Mouse (Mus musculus) neural tube, embryonic 15.5 days (tissue): ENCODE results near the gene Atg9b. TPM values are rescaled to one million over a fixed set of nuclear protein-coding genes. Genes with fewer than 3 reads are reported as not detected.
"Not testable (repeated sequence)": the region's sequence is repeated elsewhere in the genome, so short reads cannot be mapped to it uniquely, and the experiment has no call there.

Experiments
- ATAC-seq: fragments of 200-750 bp; cut with Nextera tagmentation; 2 replicates; pipeline ENCODE4 v1.8.0; 2017; ENCODE audit warnings: mild to moderate bottlenecking, moderate TSS enrichment, moderate library complexity; ENCODE audit not compliant: low FRiP score
- H3K27ac ChIP-seq: fragments of 300-500 bp; sonication (generic); replicated peaks from 2 replicates; pipeline ENCODE4 v1.5.1; 2015; ENCODE audit warnings: mild to moderate bottlenecking, inconsistent platforms
- H3K27me3 ChIP-seq: fragments of 300-500 bp; sonication (generic); replicated peaks from 2 replicates; pipeline ENCODE4 v1.6.1; 2015; ENCODE audit warnings: inconsistent platforms
- H3K36me3 ChIP-seq: fragments of 300-500 bp; sonication (generic); 2 replicates; pipeline ENCODE4 v1.6.1; 2015; ENCODE audit warnings: inconsistent platforms
- H3K4me1 ChIP-seq: fragments of 300-500 bp; sonication (generic); 2 replicates; pipeline ENCODE4 v1.6.1; 2015; ENCODE audit warnings: inconsistent platforms
- H3K4me2 ChIP-seq: fragments of 300-500 bp; sonication (generic); 2 replicates; pipeline ENCODE4 v1.6.1; 2015; ENCODE audit warnings: inconsistent platforms, mild to moderate bottlenecking, moderate library complexity
- H3K4me3 ChIP-seq: fragments of 300-500 bp; sonication (generic); replicated peaks from 2 replicates; pipeline ENCODE4 v1.5.1; 2015; ENCODE audit warnings: mild to moderate bottlenecking, inconsistent platforms
- H3K9ac ChIP-seq: fragments of 300-500 bp; sonication (generic); replicated peaks from 2 replicates; pipeline ENCODE4 v1.6.1; 2015; ENCODE audit warnings: mild to moderate bottlenecking, inconsistent platforms
- H3K9me3 ChIP-seq: fragments of 300-500 bp; sonication (generic); replicated peaks from 2 replicates; pipeline ENCODE4 v1.6.1; 2016; ENCODE audit warnings: inconsistent platforms
- WGBS: fragments of 180-500 bp; shearing (Covaris S2); methylation state at CpG from one replicate; pipeline ENCODE4 v1.1.7; 2015; ENCODE audit warnings: mixed read lengths; 5-methylcytosine and 5-hydroxymethylcytosine counted together
- polyA plus RNA-seq: library from polyadenylated mRNA; unstranded; fragments of >200 nt; fragmentation: Nextera tagmentation; extraction: Ambion mirVana; gene quantifications from 2 replicates; pipeline ENCODE4 v1.2.1, GENCODE M21; 2015

Gene Atg9b
- polyA plus RNA-seq, 1 experiment from 2014 or later: 4.8 TPM

DNA sequence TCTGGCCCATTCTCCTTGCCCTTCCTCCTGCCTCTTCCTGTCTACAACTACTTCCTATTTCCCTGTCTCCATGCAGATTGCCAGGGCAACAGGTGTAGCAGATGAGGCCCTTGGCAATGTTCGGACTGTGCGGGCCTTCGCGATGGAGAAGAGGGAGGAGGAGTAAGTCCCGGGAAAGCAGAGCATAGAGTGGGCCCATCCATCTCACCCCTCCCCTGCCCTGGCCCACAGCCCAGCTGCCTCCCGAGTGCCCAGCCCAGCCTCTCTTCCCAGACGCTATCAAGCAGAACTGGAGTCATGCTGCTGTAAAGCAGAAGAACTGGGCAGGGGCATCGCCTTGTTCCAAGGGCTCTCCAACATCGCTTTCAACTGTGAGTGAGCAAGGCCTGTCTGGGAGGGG lies 10.0 kb upstream of the Atg9b start:
- no peak overlapping the region for H3K27ac ChIP-seq
- H3K36me3 ChIP-seq: peaks cover 31% of the 10 kb centered on the region
- H3K27me3 ChIP-seq: no peaks in the 10 kb centered on the region
- 0 out of 2 replicates have a peak, but pooled peaks have one; percentile 37 for ATAC-seq
- H3K4me1 ChIP-seq: peaks cover 6% of the 10 kb centered on the region; the same call in 1 of the 2 replicates
- H3K9me3 ChIP-seq: no peaks in the 10 kb centered on the region
- no peak overlapping the region for H3K9ac ChIP-seq
- WGBS: 49% methylated on average over 9 of the region's 9 CpGs
- H3K4me2 ChIP-seq: no peak overlapping the region
- no peak overlapping the region for H3K4me3 ChIP-seq

DNA sequence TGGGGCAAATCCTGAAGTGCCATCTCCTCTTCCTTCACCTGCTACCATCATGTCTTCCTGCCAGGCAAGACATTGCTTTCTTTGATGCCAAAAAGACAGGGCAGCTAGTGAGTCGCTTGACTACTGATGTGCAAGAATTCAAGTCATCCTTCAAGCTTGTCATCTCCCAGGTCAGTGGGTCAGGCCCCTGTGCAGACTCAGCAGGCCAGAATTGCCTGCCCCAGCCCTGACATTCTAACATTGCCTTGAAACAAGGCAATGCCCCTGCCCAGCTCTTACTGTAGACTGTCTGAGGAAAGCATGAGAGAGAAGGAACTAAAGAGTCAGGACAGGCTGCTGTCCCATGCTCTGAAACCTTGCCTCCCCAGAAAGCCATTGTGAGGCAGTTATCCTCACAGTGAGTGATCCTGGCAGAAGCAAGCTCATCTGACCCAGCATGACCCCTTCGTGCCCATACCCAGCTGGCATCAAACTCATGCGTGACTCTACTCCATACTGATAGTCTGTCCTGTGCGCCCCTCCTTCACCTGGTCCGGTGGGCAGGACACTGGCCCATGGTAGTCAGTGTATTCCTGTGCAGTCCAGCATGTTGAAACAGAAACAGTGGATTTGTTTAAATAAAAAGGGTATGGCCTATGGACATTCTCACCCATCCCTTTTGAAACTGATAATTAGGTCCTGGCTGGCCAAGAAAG lies 9.1 kb upstream of the Atg9b start:
- Histone ChIP-seq H3K9me3 (no peaks in the 10 kb centered on the region), H3K27me3 (no peaks in the 10 kb centered on the region), H3K4me3 (no peak overlapping the region), H3K27ac (no peak overlapping the region), H3K36me3 (peaks cover 23% of the 10 kb centered on the region), H3K4me1 (peaks cover 6% of the 10 kb centered on the region; the same call in 1 of the 2 replicates), H3K4me2 (no peak overlapping the region), H3K9ac (no peak overlapping the region)
- ATAC-seq: no peak
- WGBS: 95% methylated on average over 5 of the region's 5 CpGs

DNA sequence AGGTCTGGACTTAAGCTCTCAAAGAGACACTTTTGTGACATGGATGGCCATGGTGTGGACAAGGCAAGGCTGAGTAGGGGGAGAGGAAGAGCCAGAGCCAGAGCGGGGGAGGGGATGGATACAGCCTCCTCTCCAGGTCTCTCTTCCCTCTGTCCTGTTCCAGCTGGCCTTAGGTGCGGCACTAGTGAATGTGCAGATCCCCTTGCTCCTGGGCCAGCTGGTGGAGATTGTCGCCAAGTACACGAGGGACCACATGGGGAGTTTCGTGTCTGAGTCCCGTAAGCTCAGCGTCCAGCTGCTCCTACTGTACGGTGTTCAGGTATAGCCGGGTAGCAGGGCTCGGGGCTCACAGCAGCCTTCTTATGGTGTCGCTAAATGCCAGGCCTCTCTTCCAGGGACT lies 8.4 kb upstream of the Atg9b start:
- no peak overlapping the region for H3K27ac ChIP-seq
- H3K9ac ChIP-seq: no peak overlapping the region
- H3K27me3 ChIP-seq: no peaks in the 10 kb centered on the region
- H3K36me3 ChIP-seq: peaks cover 18% of the 10 kb centered on the region
- no peak overlapping the region for H3K4me2 ChIP-seq
- peaks cover 8% of the 10 kb centered on the region for H3K4me1 ChIP-seq
- H3K9me3 ChIP-seq: no peaks in the 10 kb centered on the region
- no peak overlapping the region for H3K4me3 ChIP-seq
- WGBS: 90% methylated on average over 11 of the region's 11 CpGs
- ATAC-seq: no peak

DNA sequence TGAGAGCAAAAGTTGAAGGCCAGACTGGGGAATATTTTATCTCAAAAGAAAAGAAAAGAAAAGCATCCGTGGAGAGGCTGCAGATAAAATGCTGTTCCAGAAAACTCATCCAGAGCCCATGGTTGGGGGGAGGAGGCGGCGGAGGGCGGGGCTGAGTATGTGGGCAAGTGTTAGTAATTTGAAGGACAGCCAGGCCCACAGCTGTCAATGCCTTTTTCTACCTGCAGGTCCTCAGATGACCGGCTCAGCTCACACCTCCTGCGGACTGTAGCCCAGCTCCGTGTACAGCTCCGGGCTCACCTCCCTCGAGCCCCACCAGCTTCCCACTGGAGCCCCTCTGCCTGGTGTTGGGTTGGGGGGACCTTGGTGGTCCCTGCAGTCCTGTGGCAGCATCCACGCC lies 7.7 kb upstream of the Atg9b start:
- Histone ChIP-seq H3K4me2 (no peak overlapping the region), H3K27ac (no peak overlapping the region), H3K4me3 (no peak overlapping the region), H3K27me3 (no peaks in the 10 kb centered on the region), H3K4me1 (peaks cover 15% of the 10 kb centered on the region), H3K9ac (no peak overlapping the region), H3K9me3 (no peaks in the 10 kb centered on the region), H3K36me3 (peaks cover 14% of the 10 kb centered on the region)
- WGBS: 91% methylated on average over 10 of the region's 10 CpGs
- ATAC-seq: no peak

DNA sequence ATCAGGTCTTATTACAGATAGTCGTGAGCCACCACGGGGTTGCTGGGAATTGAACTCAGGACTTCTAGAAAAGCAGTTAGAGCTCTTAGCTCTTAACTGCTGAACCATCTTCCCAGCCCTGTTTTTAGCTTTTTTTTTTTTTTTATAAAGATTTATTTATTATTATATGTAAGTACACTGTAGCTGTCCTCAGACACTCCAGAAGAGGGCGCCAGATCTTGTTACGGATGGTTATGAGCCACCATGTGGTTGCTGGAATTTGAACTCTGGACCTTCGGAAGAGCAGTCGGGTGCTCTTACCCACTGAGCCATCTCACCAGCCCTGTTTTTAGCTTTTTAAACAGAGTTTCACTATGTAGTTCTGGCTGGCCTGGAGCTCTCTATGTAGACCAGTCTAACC lies 4.3 kb upstream of the Atg9b start:
- H3K4me3 ChIP-seq, H3K27ac ChIP-seq, H3K4me2 ChIP-seq, H3K36me3 ChIP-seq, H3K27me3 ChIP-seq, H3K9ac ChIP-seq, ATAC-seq, H3K9me3 ChIP-seq: not testable (repeated sequence)
- WGBS: 92% methylated on average over 6 of the region's 6 CpGs
- H3K4me1 ChIP-seq: peaks cover 18% of the 10 kb centered on the region

DNA sequence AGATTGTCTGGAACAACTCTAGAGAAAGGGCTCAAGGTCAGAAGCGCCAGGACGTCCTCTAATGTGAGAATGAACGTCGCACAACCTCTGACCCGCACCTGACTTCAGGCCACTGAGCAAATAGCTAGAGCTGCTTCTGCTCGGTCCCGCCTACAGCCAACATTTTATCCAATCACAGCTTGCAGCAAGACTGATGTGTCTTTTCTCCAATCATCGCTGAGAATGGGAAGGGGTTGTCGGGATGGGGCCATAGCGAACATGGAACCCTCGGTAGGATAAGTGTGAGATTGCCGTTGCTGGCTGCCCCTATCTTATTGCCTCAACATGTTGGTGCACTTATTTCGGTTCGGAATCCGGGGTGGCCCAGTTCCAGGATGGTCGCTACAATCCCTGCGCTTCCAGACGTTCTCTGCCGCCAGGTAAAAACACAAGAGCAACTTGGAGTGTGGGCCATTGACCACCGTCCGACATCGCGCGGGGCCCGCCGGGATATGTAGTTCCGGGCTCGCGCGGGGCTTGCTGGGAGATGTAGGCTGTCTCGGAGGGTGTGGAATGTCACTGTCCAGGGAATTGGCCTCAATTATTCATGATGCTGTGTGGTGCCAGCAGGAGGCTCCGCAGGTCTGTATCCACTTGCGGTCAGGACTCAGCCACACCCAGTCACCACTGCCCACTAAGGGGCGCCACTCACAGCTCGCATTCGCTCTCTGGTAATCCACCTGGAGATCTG lies 2.4 kb upstream of the Atg9b start:
- Histone ChIP-seq H3K36me3 (no peaks in the 10 kb centered on the region), H3K9me3 (no peaks in the 10 kb centered on the region), H3K4me1 (peaks cover 18% of the 10 kb centered on the region), H3K9ac (peak overlapping the region; percentile 60), H3K27me3 (no peaks in the 10 kb centered on the region), H3K4me3 (peak overlapping the region; percentile 62), H3K27ac (peak overlapping the region; percentile 95), H3K4me2 (peak overlapping the region; percentile 60)
- under 1% methylated on average over 36 of the region's 36 CpGs for WGBS
- peak; percentile 96 for ATAC-seq

DNA sequence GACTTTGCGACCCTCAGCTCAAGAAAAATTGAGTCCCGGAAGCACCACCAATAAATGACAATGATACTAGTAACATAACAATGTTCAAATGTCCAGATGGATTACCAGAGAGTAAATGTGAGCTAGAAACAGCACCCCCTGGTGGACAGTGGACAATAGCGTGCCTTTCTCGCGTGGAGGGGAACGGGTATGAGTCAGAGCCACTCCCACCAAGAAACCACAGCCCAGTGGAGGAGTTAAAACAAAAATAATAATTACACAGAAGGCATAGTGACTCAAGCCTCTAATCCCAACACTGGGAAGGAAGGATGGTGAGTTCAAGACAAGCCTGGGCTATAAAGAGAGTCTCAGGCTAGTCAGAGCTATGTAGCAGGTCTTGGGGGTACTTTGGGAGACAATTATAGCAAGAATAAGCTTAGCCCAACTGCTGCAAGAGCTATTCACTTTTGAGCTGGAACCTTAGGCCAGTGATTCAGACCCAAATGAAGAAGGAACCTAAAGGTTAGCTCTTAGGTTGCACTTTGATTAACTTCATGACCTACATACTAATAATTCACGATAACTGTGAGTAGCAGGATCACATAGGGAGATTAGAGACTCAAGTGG lies 1.6 kb upstream of the Atg9b start, which contains the start of gene Abcb8:
Abcb8 (plus strand) TSS at position 272 of the 606 bp plus-strand sequence.
- peaks cover 3% of the 10 kb centered on the region; the same call in 1 of the 2 replicates for H3K27me3 ChIP-seq
- H3K27ac ChIP-seq: peak within 1 kb of the TSS; percentile 95
- no peaks in the 10 kb centered on the region for H3K9me3 ChIP-seq
- WGBS: 17% methylated on average over 7 of the region's 7 CpGs
- peak within 1 kb of the TSS; percentile 60 for H3K9ac ChIP-seq
- peak within 1 kb of the TSS; percentile 62 for H3K4me3 ChIP-seq
- H3K4me2 ChIP-seq: peak within 1 kb of the TSS; percentile 60
- no peaks in the 10 kb centered on the region for H3K36me3 ChIP-seq
- peaks cover 22% of the 10 kb centered on the region for H3K4me1 ChIP-seq
- no peak for ATAC-seq

DNA sequence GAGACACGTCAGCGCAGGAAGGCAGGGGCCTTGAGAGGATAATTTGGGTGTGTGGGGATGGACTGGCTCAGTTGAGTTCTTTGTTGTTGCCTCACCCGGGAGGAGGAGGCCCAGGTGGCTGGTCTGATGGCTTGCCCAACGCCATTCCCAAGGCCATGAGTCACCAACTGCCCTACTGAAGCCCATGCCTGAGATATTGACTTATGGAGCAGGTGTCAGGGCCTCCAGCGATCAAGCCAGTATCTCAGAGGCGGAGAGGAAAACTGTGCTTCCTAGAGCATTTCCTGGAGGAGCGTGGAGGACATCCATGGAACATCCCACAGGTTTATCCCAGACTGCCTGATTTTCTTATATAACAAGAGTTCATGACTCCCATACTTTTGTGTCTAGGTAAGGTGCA lies 781 bp upstream of the Atg9b start:
- Histone ChIP-seq H3K9ac (no peak overlapping the region), H3K4me2 (no peak overlapping the region), H3K27ac (no peak overlapping the region), H3K9me3 (no peaks in the 10 kb centered on the region), H3K27me3 (peaks cover 7% of the 10 kb centered on the region; the same call in 1 of the 2 replicates), H3K4me3 (no peak overlapping the region), H3K36me3 (no peaks in the 10 kb centered on the region), H3K4me1 (peaks cover 29% of the 10 kb centered on the region)
- ATAC-seq: no peak
- WGBS: 79% methylated on average over 7 of the region's 7 CpGs

DNA sequence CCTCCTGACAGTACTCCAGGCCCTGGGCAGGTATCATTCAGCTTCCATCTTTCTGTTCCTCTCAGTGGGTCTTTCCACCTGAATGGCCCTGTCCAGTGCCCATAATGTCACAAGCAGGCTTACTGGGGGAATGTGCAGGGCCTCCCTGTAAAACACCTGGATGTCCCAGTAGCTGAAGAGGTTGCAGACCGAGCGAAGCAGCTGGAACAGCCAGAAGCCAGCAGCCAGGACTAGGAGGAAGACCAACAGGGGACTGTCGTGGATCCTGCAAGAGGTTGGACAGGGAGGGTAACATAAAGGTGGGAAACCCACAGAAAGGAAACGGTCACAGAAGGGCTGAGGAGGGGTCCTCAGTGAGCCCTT lies 2.3 kb downstream of the Atg9b start:
- no peaks in the 10 kb centered on the region for H3K9me3 ChIP-seq
- H3K36me3 ChIP-seq: no peaks in the 10 kb centered on the region
- H3K4me2 ChIP-seq: no peak overlapping the region
- peaks cover 22% of the 10 kb centered on the region; the same call in 1 of the 2 replicates for H3K27me3 ChIP-seq
- peaks cover 30% of the 10 kb centered on the region for H3K4me1 ChIP-seq
- no peak overlapping the region for H3K27ac ChIP-seq
- H3K4me3 ChIP-seq: no peak overlapping the region
- no peak overlapping the region for H3K9ac ChIP-seq
- 74% methylated on average over 4 of the region's 4 CpGs for WGBS
- ATAC-seq: no peak

DNA sequence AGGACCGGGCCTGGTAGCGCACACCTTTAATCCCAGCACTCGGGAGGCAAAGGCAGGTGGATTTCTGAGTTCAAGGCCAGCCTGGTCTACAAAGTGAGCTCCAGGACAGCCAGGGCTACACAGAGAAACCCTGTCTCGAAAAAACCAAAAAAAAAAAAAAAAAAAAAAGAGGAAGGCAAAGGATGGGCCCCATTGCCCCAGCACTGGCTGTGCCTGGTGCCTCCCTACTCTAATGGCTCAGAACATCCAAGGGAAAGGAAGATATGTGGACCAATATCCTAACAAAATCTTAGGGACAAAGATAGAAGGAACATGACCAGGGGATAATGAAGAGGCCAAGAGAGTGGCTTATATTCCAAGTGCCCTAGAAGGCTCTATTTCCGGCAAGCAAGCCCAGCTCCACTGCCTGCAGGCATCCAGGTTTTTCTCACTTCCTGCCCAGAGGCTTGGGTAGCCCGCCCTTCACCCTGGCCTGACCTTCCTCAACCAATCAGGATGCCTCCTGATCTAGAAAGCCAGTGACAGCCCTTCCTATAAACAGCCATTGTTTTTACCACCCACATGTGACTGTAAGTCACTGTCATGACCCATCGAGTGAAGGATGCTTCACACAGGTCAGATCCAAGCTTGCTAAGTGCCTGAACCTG lies 2.8 kb downstream of the Atg9b start:
- Histone ChIP-seq H3K4me1 (peaks cover 34% of the 10 kb centered on the region), H3K36me3 (no peaks in the 10 kb centered on the region), H3K9ac (no peak overlapping the region), H3K4me2 (no peak overlapping the region), H3K27ac (no peak overlapping the region), H3K27me3 (peaks cover 22% of the 10 kb centered on the region; the same call in 1 of the 2 replicates), H3K9me3 (no peaks in the 10 kb centered on the region), H3K4me3 (no peak overlapping the region)
- ATAC-seq: no peak
- whole genome bisulfite sequencing: 53% methylated on average over 7 of the region's 7 CpGs

DNA sequence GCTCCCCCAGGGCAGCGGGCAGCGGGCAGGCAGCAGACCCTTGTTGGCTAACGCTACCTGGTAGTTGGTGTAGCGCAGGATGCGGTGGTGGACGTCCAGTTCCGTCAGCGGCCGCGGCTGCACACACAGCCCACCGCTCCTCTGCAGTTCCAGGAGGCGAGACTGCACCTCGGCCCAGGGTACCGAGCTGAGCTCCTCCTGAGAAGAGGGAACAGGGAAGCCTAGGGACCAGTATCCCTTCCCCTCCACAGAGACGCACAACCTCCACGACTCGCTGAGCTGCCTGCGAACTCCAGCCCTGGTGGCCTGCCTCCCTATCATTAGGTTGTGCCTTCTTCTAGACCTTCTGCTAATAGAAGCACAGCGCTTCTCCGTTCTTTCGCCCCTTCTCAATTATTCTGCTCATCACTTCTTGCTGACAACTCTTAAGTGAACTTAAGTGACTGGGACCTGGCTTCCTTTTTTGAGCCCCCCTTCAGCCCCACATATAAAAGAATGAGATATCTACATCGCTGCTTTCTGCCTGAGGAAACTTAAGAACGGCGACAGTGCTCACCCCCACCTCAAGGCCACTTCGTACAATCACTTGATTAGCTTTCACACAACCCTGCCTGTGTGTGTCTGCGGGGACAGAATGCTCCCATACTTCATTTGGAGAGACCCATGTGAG lies 3.6 kb downstream of the Atg9b start:
- Histone ChIP-seq H3K27ac (peak overlapping the region; percentile 48; the same call in 1 of the 2 replicates), H3K27me3 (peaks cover 22% of the 10 kb centered on the region; the same call in 1 of the 2 replicates), H3K9me3 (no peaks in the 10 kb centered on the region), H3K9ac (peak overlapping the region; percentile 56), H3K4me3 (peak overlapping the region; percentile 49), H3K36me3 (no peaks in the 10 kb centered on the region), H3K4me2 (peak overlapping the region; percentile 99), H3K4me1 (peaks cover 33% of the 10 kb centered on the region)
- 25% methylated on average over 26 of the region's 26 CpGs for WGBS
- ATAC-seq: no peak
